Mouse (Mus musculus) limb, embryonic 14.5 days (tissue): Measurements from ENCODE around the gene Peak1. TPM values are rescaled to one million over a fixed set of nuclear protein-coding genes. Genes with fewer than 3 reads are reported as not detected.
A peak's percentile ranks its signal among the peaks of the same experiment; 100 is the strongest.
"Not testable (repeated sequence)": the region's sequence is repeated elsewhere in the genome, so short reads cannot be mapped to it uniquely, and the experiment has no call there.

Experiments used
- ATAC-seq: fragments of 200-750 bp; cut with Nextera tagmentation; 2 replicates; pipeline ENCODE4 v1.8.0; 2017; ENCODE audit warnings: low read depth, moderate number of reproducible peaks, moderate TSS enrichment; ENCODE audit not compliant: low FRiP score
- DNase-seq: peaks from one replicate; pipeline ENCODE4 v3.0.0-alpha.2; 2015; ENCODE audit warnings: low spot score
- H3K27ac ChIP-seq: fragments of 300-500 bp; sonication (generic); replicated peaks from 2 replicates; pipeline ENCODE4 v1.5.1; 2014; ENCODE audit warnings: low read depth, mild to moderate bottlenecking, low read length, moderate library complexity, mixed read lengths
- H3K27me3 ChIP-seq: fragments of 300-500 bp; sonication (generic); 2 replicates; pipeline ENCODE4 v1.6.1; 2014; ENCODE audit warnings: low read length, mixed read lengths; ENCODE audit not compliant: control insufficient read depth, insufficient read depth
- H3K36me3 ChIP-seq: fragments of 300-500 bp; sonication (generic); 2 replicates; pipeline ENCODE4 v1.6.1; 2014; ENCODE audit warnings: mild to moderate bottlenecking, low read length, moderate library complexity, mixed read lengths; ENCODE audit not compliant: control insufficient read depth, insufficient read depth
- H3K4me1 ChIP-seq: fragments of 300-500 bp; sonication (generic); 2 replicates; pipeline ENCODE4 v1.6.1; 2014; ENCODE audit warnings: antibody characterized with exemption, low read length, mixed read lengths; ENCODE audit not compliant: control insufficient read depth, insufficient read depth
- H3K4me2 ChIP-seq: fragments of 300-500 bp; sonication (generic); replicated peaks from 2 replicates; pipeline ENCODE4 v1.6.1; 2014; ENCODE audit warnings: low read depth, mild to moderate bottlenecking, low read length, moderate library complexity; ENCODE audit not compliant: severe bottlenecking
- H3K4me3 ChIP-seq: fragments of 300-500 bp; sonication (generic); replicated peaks from 2 replicates; pipeline ENCODE4 v1.5.1; 2014; ENCODE audit warnings: low read length
- H3K9ac ChIP-seq: fragments of 300-500 bp; sonication (generic); 2 replicates; pipeline ENCODE4 v1.6.1; 2014; ENCODE audit warnings: mild to moderate bottlenecking, low read depth, low read length, moderate library complexity; ENCODE audit not compliant: severe bottlenecking
- H3K9me3 ChIP-seq: fragments of 300-500 bp; sonication (generic); 2 replicates; pipeline ENCODE4 v1.6.1; 2016; ENCODE audit warnings: low read length; ENCODE audit not compliant: control insufficient read depth
- POLR2A ChIP-seq: fragments of 200-500 bp; IDR thresholded peaks from 2 replicates; pipeline ENCODE4 v1.8.0; 2012; ENCODE audit warnings: inconsistent platforms, mild to moderate bottlenecking, moderate library complexity, borderline replicate concordance; ENCODE audit not compliant: insufficient read depth, insufficient read length; ENCODE audit errors: extremely low read depth
- WGBS: fragments of 180-500 bp; shearing (Covaris S2); extraction: QIAGEN DNeasy Blood & Tissue Kit; methylation state at CpG from one replicate; pipeline ENCODE4 v1.1.7; 2014; 5-methylcytosine and 5-hydroxymethylcytosine counted together
- polyA plus RNA-seq, 2 experiments: library from polyadenylated mRNA; depleted of rRNA in 1 of 2; stranded (reverse) in 1 of 2; unstranded in 1 of 2; fragments of >200 nt; fragmentation: Nextera tagmentation in 1 of 2; extraction: Ambion mirVana in 1 of 2; gene quantifications; 2 replicates each; pipeline versions ENCODE4 v1.2.1 to v1.2.3; 2012 to 2014

Peak1 gene
- polyA plus RNA-seq, 2 experiments, result 11.5 to 18.3 TPM

DNA sequence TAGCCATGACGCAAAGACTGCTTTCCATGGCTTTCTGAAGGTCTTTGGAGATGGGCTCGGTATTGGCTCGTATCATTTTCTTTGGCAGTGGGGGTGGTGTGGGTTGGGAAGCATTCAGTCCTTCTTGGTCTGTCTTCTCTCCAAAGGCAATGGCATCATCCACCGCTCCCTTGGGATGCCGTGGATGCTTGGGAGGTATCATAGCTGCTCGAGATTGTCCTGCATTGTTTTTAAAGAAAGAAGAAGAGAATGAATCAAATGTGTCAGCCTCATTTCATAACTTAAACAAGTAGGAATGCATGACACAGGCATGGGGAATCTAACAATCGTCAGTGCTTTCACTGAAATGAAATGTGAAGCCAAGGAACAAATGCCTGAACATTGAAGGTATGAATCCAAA lies 190.2 kb downstream of the Peak1 start:
- Histone ChIP-seq H3K9me3 (no peaks in the 10 kb centered on the region), H3K36me3 (peaks cover 4% of the 10 kb centered on the region), H3K9ac (no peak overlapping the region), H3K27ac (no peak overlapping the region), H3K4me3 (no peak overlapping the region), H3K27me3 (no peaks in the 10 kb centered on the region; the same call in 1 of the 2 replicates), H3K4me1 (no peaks in the 10 kb centered on the region), H3K4me2 (no peak overlapping the region)
- ATAC-seq, result no peak
- 86% methylated on average over 7 of the region's 7 CpGs for whole genome bisulfite sequencing
- no peak for DNase-seq
- no peak for TF ChIP-seq POLR2A

DNA sequence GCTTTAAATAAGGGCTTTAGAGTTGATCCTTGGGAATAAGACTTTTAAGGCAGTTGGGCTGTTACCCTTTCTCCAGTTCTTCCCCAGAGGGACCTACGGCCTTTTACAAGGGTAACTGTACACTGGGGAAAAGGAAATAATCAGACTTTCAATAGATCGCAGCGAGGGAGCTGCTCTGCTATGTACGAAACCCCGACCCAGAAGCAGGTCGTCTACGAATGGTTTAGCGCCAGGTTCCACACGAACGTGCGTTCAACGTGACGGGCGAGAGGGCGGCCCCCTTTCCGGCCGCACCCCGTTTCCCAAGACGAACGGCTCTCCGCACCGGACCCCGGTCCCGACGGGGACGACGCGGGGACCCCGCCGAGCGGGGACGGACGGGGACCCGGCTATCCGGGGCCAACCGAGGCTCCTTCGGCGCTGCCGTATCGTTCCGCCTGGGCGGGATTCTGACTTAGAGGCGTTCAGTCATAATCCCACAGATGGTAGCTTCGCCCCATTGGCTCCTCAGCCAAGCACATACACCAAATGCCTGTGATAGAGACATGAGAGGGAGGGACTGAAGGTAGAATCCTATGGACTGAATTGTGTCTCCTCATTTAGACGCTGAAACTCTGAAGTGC lies 194.3 kb downstream of the Peak1 start:
- H3K4me2 ChIP-seq, result not testable (repeated sequence)

DNA sequence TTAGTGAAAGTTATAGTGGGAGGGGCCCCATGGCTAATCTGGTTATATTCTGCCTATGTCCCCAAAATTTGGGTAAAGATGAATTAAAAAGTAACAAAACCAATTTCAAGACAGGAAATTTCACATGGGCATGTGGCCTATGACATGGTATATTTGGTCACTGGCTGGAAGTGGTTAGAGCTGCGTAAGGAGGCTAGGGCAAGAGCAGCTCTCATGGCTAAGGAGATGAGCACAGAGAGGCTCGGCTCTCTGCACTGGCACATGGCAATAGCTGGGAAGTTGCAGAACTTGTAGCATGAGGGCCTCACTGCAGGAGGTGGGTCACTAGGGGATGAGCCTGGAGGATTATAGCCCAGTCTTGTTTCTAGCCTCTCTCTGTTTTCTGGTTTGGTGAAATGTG lies 199.0 kb downstream of the Peak1 start:
- Histone ChIP-seq H3K27ac (no peak overlapping the region), H3K4me1 (peaks cover 6% of the 10 kb centered on the region; the same call in 1 of the 2 replicates), H3K4me3 (no peak overlapping the region), H3K9ac (no peak overlapping the region), H3K36me3 (no peaks in the 10 kb centered on the region), H3K27me3 (no peaks in the 10 kb centered on the region; the same call in 1 of the 2 replicates), H3K4me2 (no peak overlapping the region), H3K9me3 (no peaks in the 10 kb centered on the region)
- 86% methylated on average over 2 of the region's 2 CpGs for WGBS
- DNase-seq, result no peak
- ATAC-seq, result no peak
- no peak for TF ChIP-seq POLR2A

More for the DNA sequence above, 194.3 kb downstream of the Peak1 start:
- DNase-seq, H3K9ac ChIP-seq, H3K27me3 ChIP-seq, H3K9me3 ChIP-seq, H3K4me1 ChIP-seq, H3K36me3 ChIP-seq, H3K27ac ChIP-seq, H3K4me3 ChIP-seq: not testable (repeated sequence)
- peak; percentile 100 for ATAC-seq
- 30% methylated on average over 22 of the region's 45 CpGs for WGBS

DNA sequence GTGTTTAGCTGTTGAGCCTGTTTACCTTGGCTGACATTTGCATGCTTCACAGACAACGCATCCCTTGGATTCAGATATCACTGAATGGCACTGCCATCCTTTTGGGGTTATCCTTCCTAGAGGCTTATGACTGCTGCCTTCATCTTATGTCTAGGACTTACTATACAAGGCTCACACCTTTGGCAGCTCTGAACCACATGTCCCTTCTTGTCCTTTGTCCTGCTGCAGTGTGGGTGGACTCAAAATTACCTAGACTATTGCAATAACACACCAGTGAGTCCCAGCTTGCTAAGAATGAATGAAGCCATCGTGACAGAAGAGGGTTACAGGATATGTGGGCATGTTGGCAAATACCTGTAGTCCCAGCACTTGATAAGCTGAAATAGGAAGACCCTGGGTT lies 199.8 kb downstream of the Peak1 start:
- no peak overlapping the region for H3K27ac ChIP-seq
- no peaks in the 10 kb centered on the region for H3K9me3 ChIP-seq
- DNase-seq (no peak), ATAC-seq (no peak)
- no peaks in the 10 kb centered on the region; the same call in 1 of the 2 replicates for H3K27me3 ChIP-seq
- TF ChIP-seq POLR2A, result no peak
- no peaks in the 10 kb centered on the region for H3K36me3 ChIP-seq
- H3K4me3 ChIP-seq, result no peak overlapping the region
- 91% methylated on average over 2 of the region's 2 CpGs for WGBS
- peaks cover 10% of the 10 kb centered on the region; the same call in 1 of the 2 replicates for H3K4me1 ChIP-seq
- no peak overlapping the region for H3K4me2 ChIP-seq
- H3K9ac ChIP-seq, result no peak overlapping the region

DNA sequence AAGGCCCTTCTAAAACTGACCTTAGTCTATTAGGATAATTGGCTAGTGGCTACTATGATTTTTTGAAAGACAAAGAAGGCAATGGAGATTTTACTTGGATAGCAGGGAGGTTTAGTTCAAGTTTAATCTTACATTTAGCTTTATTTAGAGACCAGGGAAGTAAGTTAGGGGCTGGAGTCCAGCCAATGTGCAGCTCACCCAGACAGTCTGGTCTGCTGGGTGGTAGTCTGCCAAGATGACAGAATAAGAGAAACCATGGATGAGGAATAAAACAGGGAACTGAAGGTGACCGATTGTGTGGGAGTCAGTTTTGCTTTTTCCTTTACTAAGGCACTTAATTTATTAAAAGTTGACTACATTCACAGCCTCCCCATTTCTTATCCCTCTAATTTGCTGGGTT lies 200.5 kb downstream of the Peak1 start:
- H3K36me3 ChIP-seq, result no peaks in the 10 kb centered on the region
- no peak overlapping the region for H3K9ac ChIP-seq
- peaks cover 10% of the 10 kb centered on the region; the same call in 1 of the 2 replicates for H3K4me1 ChIP-seq
- H3K4me2 ChIP-seq, result no peak overlapping the region
- no peaks in the 10 kb centered on the region for H3K27me3 ChIP-seq
- no peak overlapping the region for H3K27ac ChIP-seq
- no peaks in the 10 kb centered on the region for H3K9me3 ChIP-seq
- DNase-seq (no peak), ATAC-seq (no peak)
- H3K4me3 ChIP-seq, result no peak overlapping the region
- TF ChIP-seq POLR2A, result no peak
- WGBS, result 81% methylated on average over 1 of the region's 1 CpGs
